Mouse (Mus musculus): Measurements from ENCODE around the gene Cldn9. TPM values are rescaled to one million over a fixed set of nuclear protein-coding genes. Genes with fewer than 3 reads are reported as not detected.

Cldn9 gene
- polyA plus RNA-seq, 1 experiment from 2014 or later, result 18.3 TPM

DNA sequence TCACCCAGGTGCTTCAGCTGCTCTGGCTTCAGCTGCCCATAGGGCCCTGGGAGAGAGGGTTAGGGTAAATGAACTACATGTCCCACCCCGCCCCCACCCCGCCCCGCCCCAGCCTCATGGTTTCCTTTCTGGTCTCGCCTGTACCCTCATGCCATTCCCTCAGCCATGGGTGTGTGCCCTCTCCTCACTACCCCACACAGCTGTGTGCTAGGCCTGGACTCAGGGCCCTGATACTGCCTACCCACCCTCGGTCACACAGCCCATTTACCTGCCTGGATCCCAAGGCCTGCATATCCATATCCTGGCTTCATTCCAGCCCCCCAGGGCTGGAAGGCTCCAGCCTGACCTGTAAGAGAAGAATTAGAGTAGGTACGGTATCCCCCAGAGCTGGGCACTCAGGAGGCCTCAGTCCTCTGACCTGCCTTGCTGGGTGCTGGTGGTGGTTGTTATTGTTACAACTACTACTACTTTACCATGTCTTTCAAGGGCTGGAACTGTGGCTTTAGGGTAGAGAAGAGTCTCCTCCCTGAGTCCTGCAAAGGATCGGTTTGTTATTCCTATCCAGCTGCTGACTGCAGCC, 21.8 kb upstream of the Cldn9 start:
- WGBS, result 70% methylated on average over 7 of the region's 7 CpGs
- H3K9me3 ChIP-seq (replicated peaks), result no peaks in the 10 kb centered on the region
- ATAC-seq (ENCODE audit: insufficient number of reproducible peaks, low FRiP score, low TSS enrichment, low read depth), result no peak

DNA sequence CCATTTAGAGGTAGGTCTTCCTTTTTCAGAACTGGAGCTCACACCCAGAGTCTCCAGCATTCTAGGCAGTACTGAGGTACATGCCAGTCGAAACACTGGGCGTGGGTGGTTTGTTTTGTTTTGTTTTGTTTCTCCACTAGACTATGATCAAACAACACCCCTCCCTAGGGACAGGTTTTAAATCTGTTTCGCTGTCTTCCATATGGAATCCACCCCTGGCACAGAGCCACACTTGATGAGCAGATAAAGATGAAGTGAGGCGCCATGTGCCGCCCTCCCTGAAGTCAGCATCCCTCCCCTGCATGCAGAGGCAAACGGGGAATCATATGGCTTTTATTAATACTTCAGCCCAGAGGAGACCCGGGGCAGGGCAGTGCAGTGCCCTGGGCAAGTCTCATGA, 20.9 kb upstream of the Cldn9 start:
- Histone ChIP-seq H3K36me3 (no peaks in the 10 kb centered on the region), H3K4me3 (replicated peaks) (no peak overlapping the region), H3K4me2 (replicated peaks) (no peak overlapping the region), H3K9ac (no peak overlapping the region), H3K4me1 (peaks cover 20% of the 10 kb centered on the region), H3K27me3 (peaks cover 20% of the 10 kb centered on the region), H3K9me3 (replicated peaks) (no peaks in the 10 kb centered on the region), H3K27ac (replicated peaks) (no peak overlapping the region)
- no peak for ATAC-seq (ENCODE audit: insufficient number of reproducible peaks, low FRiP score, low TSS enrichment, low read depth)
- 10% methylated on average over 7 of the region's 7 CpGs for WGBS

More for the DNA sequence above, 21.8 kb upstream of the Cldn9 start:
- H3K4me2 ChIP-seq (replicated peaks), result no peak overlapping the region
- H3K4me1 ChIP-seq, result peaks cover 13% of the 10 kb centered on the region
- no peak overlapping the region for H3K27ac ChIP-seq (replicated peaks)
- H3K27me3 ChIP-seq, result peaks cover 11% of the 10 kb centered on the region
- no peak overlapping the region for H3K9ac ChIP-seq
- no peak overlapping the region for H3K4me3 ChIP-seq (replicated peaks)
- no peaks in the 10 kb centered on the region for H3K36me3 ChIP-seq

DNA sequence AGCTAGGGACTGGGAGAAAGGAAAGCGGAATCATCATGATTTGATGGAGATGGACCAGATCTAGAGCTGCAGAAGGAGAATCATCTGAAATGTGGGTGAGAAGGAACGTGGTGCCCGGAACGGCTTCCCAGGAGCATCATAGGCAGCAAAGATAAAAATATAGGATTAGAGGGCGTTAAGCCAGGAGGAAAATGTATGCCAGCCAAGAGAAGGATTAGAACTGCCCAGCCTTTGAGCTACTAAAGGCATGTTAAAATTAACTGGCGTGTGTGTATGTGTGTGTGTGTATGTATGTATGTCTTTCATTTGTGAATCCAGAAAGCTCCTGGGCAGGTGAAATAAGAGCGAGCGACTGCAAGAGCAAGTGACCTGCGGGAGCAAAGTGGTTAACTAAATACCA, 19.5 kb upstream of the Cldn9 start:
- WGBS, result 81% methylated on average over 9 of the region's 9 CpGs
- Histone ChIP-seq H3K27me3 (peaks cover 34% of the 10 kb centered on the region), H3K4me1 (peaks cover 28% of the 10 kb centered on the region), H3K27ac (replicated peaks) (no peak overlapping the region), H3K9ac (no peak overlapping the region), H3K9me3 (replicated peaks) (no peaks in the 10 kb centered on the region), H3K36me3 (no peaks in the 10 kb centered on the region), H3K4me3 (replicated peaks) (no peak overlapping the region), H3K4me2 (replicated peaks) (no peak overlapping the region)
- no peak for ATAC-seq (ENCODE audit: insufficient number of reproducible peaks, low FRiP score, low TSS enrichment, low read depth)

GRCm38 (mm10) chr17:23700079-23700478, 16.3 kb upstream of the Cldn9 start:
- Histone ChIP-seq H3K9ac (peak overlapping the region; percentile 26; the same call in 1 of the 2 replicates), H3K27me3 (peaks cover 39% of the 10 kb centered on the region), H3K36me3 (no peaks in the 10 kb centered on the region), H3K4me3 (replicated peaks) (peak overlapping the region; percentile 61), H3K9me3 (replicated peaks) (no peaks in the 10 kb centered on the region), H3K27ac (replicated peaks) (no peak overlapping the region), H3K4me2 (replicated peaks) (peak overlapping the region; percentile 100), H3K4me1 (peaks cover 21% of the 10 kb centered on the region)
- ATAC-seq (ENCODE audit: insufficient number of reproducible peaks, low FRiP score, low TSS enrichment, low read depth), result peak; percentile 87
- WGBS, result under 1% methylated on average over 28 of the region's 28 CpGs

DNA sequence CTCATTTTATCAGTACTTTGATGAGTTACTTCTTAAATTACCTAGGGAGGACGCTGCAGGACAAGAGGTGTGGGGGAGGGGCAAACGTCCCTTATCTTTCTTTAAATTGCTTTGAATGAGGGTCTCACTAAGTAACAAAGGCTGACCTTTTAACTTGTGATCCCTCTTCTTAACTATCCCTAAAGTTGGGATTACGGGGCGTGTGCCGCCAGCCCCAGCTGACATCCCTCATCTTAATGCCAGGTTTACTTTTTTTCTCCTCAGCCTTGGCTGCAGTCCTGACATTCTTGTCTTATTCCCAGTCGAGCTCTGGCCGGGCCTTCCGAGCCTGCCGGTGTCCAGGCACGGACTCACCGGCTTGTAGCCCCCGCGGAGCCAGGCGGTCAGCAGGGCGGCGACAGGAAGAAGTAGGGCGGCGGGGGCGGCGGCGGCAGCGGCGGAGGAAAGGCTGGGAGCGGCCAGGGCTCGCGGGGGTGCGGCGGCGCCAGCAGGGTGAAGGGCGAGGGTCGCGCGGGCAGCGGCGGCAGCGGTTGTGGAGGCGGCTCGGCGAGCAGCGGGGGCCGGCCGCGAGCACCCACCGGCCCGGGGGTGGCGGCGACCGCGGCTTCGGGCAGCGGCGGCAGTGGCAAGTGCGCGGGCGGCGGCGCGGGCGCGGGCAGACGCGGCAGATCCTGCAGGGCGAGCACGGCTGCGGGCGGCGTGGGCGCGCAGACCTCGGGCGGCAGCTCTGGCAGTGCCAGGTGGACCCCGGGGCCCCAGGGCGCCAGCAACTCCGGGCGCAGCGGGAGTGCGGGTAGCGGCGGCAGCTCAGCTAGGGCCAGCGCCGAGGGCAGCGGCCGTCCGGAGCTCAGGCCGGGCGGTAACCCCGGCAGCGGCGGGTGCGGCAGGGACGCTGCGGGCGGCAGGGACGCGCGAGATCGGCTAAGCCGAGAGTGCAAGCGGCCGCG, 15.6 kb upstream of the Cldn9 start:
- peak overlapping the region; percentile 26 for H3K9ac ChIP-seq
- peaks cover 15% of the 10 kb centered on the region for H3K4me1 ChIP-seq
- peak overlapping the region; percentile 61 for H3K4me3 ChIP-seq (replicated peaks)
- H3K36me3 ChIP-seq, result no peaks in the 10 kb centered on the region
- H3K4me2 ChIP-seq (replicated peaks), result peak overlapping the region; percentile 100
- under 1% methylated on average over 98 of the region's 101 CpGs for WGBS
- no peaks in the 10 kb centered on the region for H3K9me3 ChIP-seq (replicated peaks)
- peaks cover 39% of the 10 kb centered on the region for H3K27me3 ChIP-seq
- no peak overlapping the region for H3K27ac ChIP-seq (replicated peaks)
- ATAC-seq (ENCODE audit: insufficient number of reproducible peaks, low FRiP score, low TSS enrichment, low read depth), result peak; percentile 53; the same call in 1 of the 2 replicates

DNA sequence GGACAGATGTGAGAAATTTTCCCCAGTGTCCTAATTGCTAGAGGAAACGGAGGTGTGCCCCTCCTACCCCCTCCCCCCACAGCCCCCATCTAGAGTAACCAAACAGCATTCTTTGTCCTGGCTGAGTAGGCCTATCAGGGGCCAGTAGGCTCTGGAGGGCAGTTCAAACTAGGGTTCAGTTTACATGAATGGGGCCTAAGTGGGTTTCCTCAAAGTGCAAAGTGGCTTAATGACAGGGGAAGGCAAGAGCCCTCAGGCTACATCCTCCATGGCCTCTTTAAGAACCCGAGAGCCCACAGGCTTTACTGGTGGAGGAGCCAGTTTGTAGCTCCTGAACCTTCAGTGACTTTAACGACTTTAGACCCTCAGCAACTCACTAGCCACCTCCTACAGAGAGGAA, 12.0 kb upstream of the Cldn9 start:
- 15% methylated on average over 3 of the region's 3 CpGs for WGBS
- Histone ChIP-seq H3K4me1 (peaks cover 15% of the 10 kb centered on the region), H3K9me3 (replicated peaks) (no peaks in the 10 kb centered on the region), H3K27me3 (peaks cover 30% of the 10 kb centered on the region), H3K4me3 (replicated peaks) (no peak overlapping the region), H3K36me3 (no peaks in the 10 kb centered on the region), H3K4me2 (replicated peaks) (no peak overlapping the region), H3K27ac (replicated peaks) (no peak overlapping the region), H3K9ac (no peak overlapping the region)
- no peak for ATAC-seq (ENCODE audit: insufficient number of reproducible peaks, low FRiP score, low TSS enrichment, low read depth)

GRCm38 (mm10) chr17:23694491-23694890, 10.7 kb upstream of the Cldn9 start:
- H3K9me3 ChIP-seq (replicated peaks), result no peaks in the 10 kb centered on the region
- 45% methylated on average over 1 of the region's 1 CpGs for WGBS
- no peaks in the 10 kb centered on the region for H3K36me3 ChIP-seq
- no peak overlapping the region for H3K27ac ChIP-seq (replicated peaks)
- no peak overlapping the region for H3K4me2 ChIP-seq (replicated peaks)
- peaks cover 5% of the 10 kb centered on the region for H3K4me1 ChIP-seq
- ATAC-seq (ENCODE audit: insufficient number of reproducible peaks, low FRiP score, low TSS enrichment, low read depth), result no peak
- H3K4me3 ChIP-seq (replicated peaks), result no peak overlapping the region
- H3K9ac ChIP-seq, result no peak overlapping the region
- peaks cover 17% of the 10 kb centered on the region for H3K27me3 ChIP-seq

DNA sequence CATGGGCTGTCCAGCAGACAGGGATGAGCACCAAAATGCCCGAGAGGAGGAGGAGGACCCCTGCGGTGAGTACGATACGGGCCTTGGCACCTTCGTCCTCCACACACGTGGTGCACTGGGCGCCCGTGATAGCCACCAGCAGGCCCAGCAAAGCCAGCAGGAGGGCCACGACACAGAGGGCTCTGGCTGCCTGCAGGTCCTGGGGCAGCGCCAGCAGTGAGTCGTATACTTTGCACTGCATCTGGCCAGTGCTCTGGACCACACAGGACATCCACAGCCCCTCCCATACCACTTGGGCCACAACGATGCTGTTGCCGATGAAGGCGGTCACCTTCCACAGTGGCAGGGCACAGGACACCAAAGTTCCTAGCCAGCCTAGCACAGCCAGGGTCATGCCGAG, 600 bp downstream of the Cldn9 start:
- H3K4me1 ChIP-seq, result peaks cover 15% of the 10 kb centered on the region; the same call in 1 of the 2 replicates
- no peak overlapping the region for H3K27ac ChIP-seq (replicated peaks)
- no peaks in the 10 kb centered on the region for H3K9me3 ChIP-seq (replicated peaks)
- H3K36me3 ChIP-seq, result no peaks in the 10 kb centered on the region
- peak overlapping the region; percentile 24 for H3K4me3 ChIP-seq (replicated peaks)
- peak overlapping the region; percentile 17; the same call in 1 of the 2 replicates for H3K4me2 ChIP-seq (replicated peaks)
- ATAC-seq (ENCODE audit: insufficient number of reproducible peaks, low FRiP score, low TSS enrichment, low read depth), result peak; percentile 22; the same call in 1 of the 2 replicates
- H3K9ac ChIP-seq, result peak overlapping the region; percentile 4; the same call in 1 of the 2 replicates
- peaks cover 63% of the 10 kb centered on the region for H3K27me3 ChIP-seq
- 22% methylated on average over 15 of the region's 15 CpGs for WGBS

- peaks cover 19% of the 10 kb centered on the region; the same call in 1 of the 2 replicates for H3K4me1 ChIP-seq
- 69% methylated on average over 3 of the region's 3 CpGs for WGBS
- H3K36me3 ChIP-seq, result no peaks in the 10 kb centered on the region
- no peaks in the 10 kb centered on the region for H3K9me3 ChIP-seq (replicated peaks)
- H3K27me3 ChIP-seq, result peaks cover 64% of the 10 kb centered on the region
- no peak for ATAC-seq (ENCODE audit: insufficient number of reproducible peaks, low FRiP score, low TSS enrichment, low read depth)
- no peak overlapping the region for H3K27ac ChIP-seq (replicated peaks)
- peak overlapping the region; percentile 24; the same call in 1 of the 2 replicates for H3K4me3 ChIP-seq (replicated peaks)
- no peak overlapping the region for H3K4me2 ChIP-seq (replicated peaks)
- H3K9ac ChIP-seq, result no peak overlapping the region
Measured at GRCm38 (mm10) chr17:23682530-23682929, 1.3 kb downstream of the Cldn9 start.

DNA sequence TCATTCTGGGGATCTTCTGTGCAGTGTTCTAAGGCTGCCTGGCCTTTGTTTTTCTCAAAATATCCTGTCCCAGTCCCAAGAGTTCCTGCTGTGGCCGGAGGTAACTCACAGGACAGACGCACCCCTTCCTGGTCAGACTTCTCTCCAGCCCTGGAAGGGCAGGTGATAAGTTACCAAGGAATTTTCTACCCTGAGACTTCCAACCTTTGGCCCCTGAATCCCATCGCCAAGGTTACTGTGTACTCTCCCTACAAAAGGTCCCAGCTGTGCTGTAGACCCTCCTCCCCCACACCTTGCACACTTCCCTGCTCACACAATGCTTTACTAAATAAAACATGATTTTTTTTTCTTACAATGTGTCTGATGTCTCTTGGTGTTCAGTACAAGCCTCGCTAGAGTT, 1.7 kb downstream of the Cldn9 start:
- Histone ChIP-seq H3K9me3 (replicated peaks) (no peaks in the 10 kb centered on the region), H3K4me2 (replicated peaks) (no peak overlapping the region), H3K9ac (no peak overlapping the region), H3K27ac (replicated peaks) (no peak overlapping the region), H3K36me3 (no peaks in the 10 kb centered on the region), H3K27me3 (peaks cover 64% of the 10 kb centered on the region), H3K4me3 (replicated peaks) (no peak overlapping the region), H3K4me1 (peaks cover 21% of the 10 kb centered on the region; the same call in 1 of the 2 replicates)
- WGBS, result 57% methylated on average over 4 of the region's 4 CpGs
- ATAC-seq (ENCODE audit: insufficient number of reproducible peaks, low FRiP score, low TSS enrichment, low read depth), result no peak

DNA sequence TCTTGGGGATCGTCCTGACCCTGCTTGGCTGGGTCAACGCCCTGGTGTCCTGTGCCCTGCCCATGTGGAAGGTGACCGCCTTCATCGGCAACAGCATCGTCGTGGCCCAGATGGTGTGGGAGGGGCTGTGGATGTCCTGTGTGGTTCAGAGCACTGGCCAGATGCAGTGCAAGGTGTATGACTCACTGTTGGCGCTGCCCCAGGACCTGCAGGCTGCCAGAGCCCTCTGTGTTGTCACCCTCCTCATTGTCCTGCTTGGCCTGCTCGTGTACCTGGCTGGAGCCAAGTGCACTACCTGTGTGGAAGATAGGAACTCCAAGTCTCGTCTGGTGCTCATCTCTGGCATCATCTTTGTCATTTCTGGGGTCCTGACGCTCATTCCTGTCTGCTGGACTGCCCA, 2.7 kb downstream of the Cldn9 start:
- Histone ChIP-seq H3K4me2 (replicated peaks) (no peak overlapping the region), H3K27ac (replicated peaks) (no peak overlapping the region), H3K4me3 (replicated peaks) (no peak overlapping the region), H3K27me3 (peaks cover 64% of the 10 kb centered on the region), H3K36me3 (no peaks in the 10 kb centered on the region), H3K9me3 (replicated peaks) (no peaks in the 10 kb centered on the region), H3K9ac (no peak overlapping the region), H3K4me1 (peaks cover 28% of the 10 kb centered on the region)
- 75% methylated on average over 10 of the region's 10 CpGs for WGBS
- ATAC-seq (ENCODE audit: insufficient number of reproducible peaks, low FRiP score, low TSS enrichment, low read depth), result no peak

Measured in embryonic facial prominence, embryonic 15.5 days (tissue).